Mouse (Mus musculus) hindbrain, postnatal 0 days (tissue): ENCODE measurements at regions not wholly inside any gene's neighbourhood (a gene's known extent, or its start where the extent isn't known, plus 50 kb on each side); places are given as distances from the start of the nearest gene placed in this dataset.

Experiments
- ATAC-seq: fragments of 200-750 bp; cut with Nextera tagmentation; 2 replicates; pipeline ENCODE4 v1.8.0; 2017; ENCODE audit warnings: mild to moderate bottlenecking, moderate TSS enrichment, moderate library complexity
- DNase-seq: peaks from one replicate; pipeline ENCODE4 v3.0.0-alpha.2; 2015; ENCODE audit warnings: low spot score
- H3K27ac ChIP-seq: fragments of 300-500 bp; sonication (generic); 2 replicates; pipeline ENCODE4 v1.5.1; 2014; ENCODE audit warnings: mild to moderate bottlenecking
- H3K27me3 ChIP-seq: fragments of 300-500 bp; sonication (generic); 2 replicates; pipeline ENCODE4 v1.6.1; 2014; ENCODE audit warnings: low read length, mixed read lengths; ENCODE audit not compliant: insufficient read depth
- H3K36me3 ChIP-seq: fragments of 300-500 bp; sonication (generic); 2 replicates; pipeline ENCODE4 v1.6.1; 2014; ENCODE audit warnings: low read length, mixed read lengths; ENCODE audit not compliant: insufficient read depth
- H3K4me1 ChIP-seq: fragments of 300-500 bp; sonication (generic); 2 replicates; pipeline ENCODE4 v1.6.1; 2014; ENCODE audit warnings: antibody characterized with exemption, low read length, mixed read lengths; ENCODE audit not compliant: insufficient read depth
- H3K4me2 ChIP-seq: fragments of 300-500 bp; sonication (generic); 2 replicates; pipeline ENCODE4 v1.6.1; 2014; ENCODE audit warnings: low read depth, mild to moderate bottlenecking, low read length, moderate library complexity, mixed read lengths
- H3K4me3 ChIP-seq: fragments of 300-500 bp; sonication (generic); 2 replicates; pipeline ENCODE4 v1.5.1; 2014; ENCODE audit warnings: low read length
- H3K9ac ChIP-seq: fragments of 300-500 bp; sonication (generic); replicated peaks from 2 replicates; pipeline ENCODE4 v1.6.1; 2014; ENCODE audit warnings: mild to moderate bottlenecking, low read length, moderate library complexity, mixed read lengths
- H3K9me3 ChIP-seq: fragments of 300-500 bp; sonication (generic); 2 replicates; pipeline ENCODE4 v1.6.1; 2016; ENCODE audit warnings: low read length, mixed read lengths
- CTCF ChIP-seq: IDR thresholded peaks from 2 replicates; pipeline ENCODE4 v1.5.1; 2016; ENCODE audit warnings: antibody characterized with exemption, control low read depth, low read depth
- WGBS: fragments of 180-500 bp; shearing (Covaris S2); extraction: QIAGEN DNeasy Blood & Tissue Kit; methylation state at CpG from one replicate; pipeline ENCODE4 v1.1.7; 2014; 5-methylcytosine and 5-hydroxymethylcytosine counted together

DNA sequence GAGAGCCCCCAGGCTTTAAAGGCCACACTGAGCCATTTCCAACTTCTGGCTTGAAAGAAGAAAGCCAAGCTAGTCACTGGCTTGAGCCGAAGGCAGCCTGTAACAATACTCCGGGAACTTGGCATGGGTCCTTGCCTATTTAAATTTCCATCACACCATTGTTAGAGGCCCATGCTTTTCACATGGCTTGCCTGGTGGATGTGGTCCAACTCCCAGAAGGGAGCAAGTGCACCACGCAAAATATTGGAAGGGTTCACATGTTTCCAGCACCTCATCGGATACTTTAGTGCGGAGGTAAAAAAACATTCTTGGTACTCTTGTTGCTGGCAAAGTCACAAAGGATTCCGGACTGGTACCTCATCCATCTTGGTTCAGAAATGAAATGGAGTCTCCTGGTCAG, 426.8 kb upstream of the Gm765 start:
- Histone ChIP-seq H3K9ac (no peak overlapping the region), H3K9me3 (no peaks in the 10 kb centered on the region), H3K27me3 (no peaks in the 10 kb centered on the region), H3K4me2 (no peak overlapping the region), H3K36me3 (no peaks in the 10 kb centered on the region), H3K4me1 (peaks cover 5% of the 10 kb centered on the region; the same call in 1 of the 2 replicates), H3K27ac (no peak overlapping the region), H3K4me3 (no peak overlapping the region)
- TF ChIP-seq CTCF = no peak
- 36% methylated on average over 6 of the region's 6 CpGs for WGBS
- peak; percentile 55 for DNase-seq
- no peak for ATAC-seq

DNA sequence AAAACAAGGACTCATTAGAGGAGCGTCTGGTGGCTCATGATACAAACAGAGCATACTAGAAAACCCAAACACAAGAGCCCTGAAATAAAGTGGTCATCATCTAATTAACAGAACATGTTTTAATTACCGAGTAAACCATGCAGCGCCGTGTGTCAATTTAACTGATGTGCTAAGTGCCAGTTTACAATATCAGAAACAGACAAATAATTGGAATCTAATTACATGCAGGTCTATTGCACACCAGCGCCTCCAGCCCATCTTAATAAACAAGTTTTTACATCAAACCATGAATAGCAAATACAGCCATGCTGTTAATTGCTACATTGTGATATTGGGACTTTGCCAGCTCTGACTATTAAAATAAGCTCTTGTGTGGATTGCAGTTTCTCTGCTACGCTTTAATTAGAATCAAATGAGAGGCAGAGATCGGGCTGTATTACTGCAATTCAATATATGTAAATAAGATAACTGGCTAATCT, 425.3 kb upstream of the Gm765 start:
- ATAC-seq (peak; percentile 43; the same call in 1 of the 2 replicates), DNase-seq (peak; percentile 82)
- no peaks in the 10 kb centered on the region for H3K27me3 ChIP-seq
- WGBS = 23% methylated on average over 7 of the region's 7 CpGs
- TF ChIP-seq CTCF = no peak
- H3K9me3 ChIP-seq = no peaks in the 10 kb centered on the region
- no peak overlapping the region for H3K27ac ChIP-seq
- H3K36me3 ChIP-seq = no peaks in the 10 kb centered on the region
- no peak overlapping the region for H3K9ac ChIP-seq
- peaks cover 5% of the 10 kb centered on the region; the same call in 1 of the 2 replicates for H3K4me1 ChIP-seq
- no peak overlapping the region for H3K4me3 ChIP-seq
- no peak overlapping the region for H3K4me2 ChIP-seq

DNA sequence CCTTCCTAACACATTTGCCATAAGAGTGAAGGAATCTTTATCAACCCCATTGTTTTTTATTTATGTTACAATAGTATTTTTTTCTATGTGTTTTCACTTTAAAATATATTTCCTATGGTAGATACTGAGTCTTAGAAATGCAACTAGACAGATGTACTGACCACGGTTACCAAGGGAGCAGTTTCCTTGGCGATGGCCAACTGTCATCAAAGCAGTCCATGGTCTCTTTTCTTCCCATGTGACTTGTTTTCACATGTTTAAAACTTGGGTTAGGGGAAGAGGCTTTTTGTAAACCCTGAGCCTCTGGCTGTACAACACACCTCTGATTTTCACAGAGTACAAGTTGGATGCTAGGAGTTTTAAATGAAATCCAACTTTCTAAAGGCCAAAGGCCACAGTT, 411.9 kb upstream of the Gm765 start:
- no peak for DNase-seq
- 72% methylated on average over 2 of the region's 2 CpGs for WGBS
- Histone ChIP-seq H3K9me3 (no peaks in the 10 kb centered on the region), H3K4me3 (no peak overlapping the region), H3K9ac (no peak overlapping the region), H3K4me2 (no peak overlapping the region), H3K27me3 (no peaks in the 10 kb centered on the region), H3K36me3 (no peaks in the 10 kb centered on the region), H3K4me1 (no peaks in the 10 kb centered on the region), H3K27ac (no peak overlapping the region)
- TF ChIP-seq CTCF = no peak
- no peak for ATAC-seq

DNA sequence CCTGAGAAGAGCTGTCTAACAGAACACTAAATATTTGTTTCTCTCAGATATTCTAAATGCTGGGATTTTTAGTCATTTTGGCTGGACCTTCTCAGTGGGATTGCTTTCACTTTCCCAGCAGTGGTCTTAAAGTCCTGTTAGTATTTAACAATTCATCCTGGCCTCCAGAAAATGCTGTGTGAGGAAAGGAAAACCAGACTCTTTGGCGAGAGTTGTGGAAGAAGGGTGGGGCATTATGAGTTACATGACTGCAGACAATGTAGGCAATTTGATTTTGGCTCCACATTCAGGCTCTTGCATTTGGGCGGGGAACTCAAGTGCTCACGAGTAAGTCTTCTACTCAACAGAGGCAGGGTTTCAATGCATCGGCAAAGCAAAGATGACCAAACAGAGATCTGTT, 406.1 kb upstream of the Gm765 start:
- no peaks in the 10 kb centered on the region for H3K4me1 ChIP-seq
- no peak overlapping the region for H3K9ac ChIP-seq
- no peak overlapping the region for H3K4me2 ChIP-seq
- H3K36me3 ChIP-seq = no peaks in the 10 kb centered on the region
- no peak overlapping the region for H3K27ac ChIP-seq
- H3K9me3 ChIP-seq = no peaks in the 10 kb centered on the region
- no peaks in the 10 kb centered on the region for H3K27me3 ChIP-seq
- TF ChIP-seq CTCF = no peak
- H3K4me3 ChIP-seq = no peak overlapping the region
- no peak for ATAC-seq
- 84% methylated on average over 4 of the region's 4 CpGs for WGBS
- DNase-seq = no peak

DNA sequence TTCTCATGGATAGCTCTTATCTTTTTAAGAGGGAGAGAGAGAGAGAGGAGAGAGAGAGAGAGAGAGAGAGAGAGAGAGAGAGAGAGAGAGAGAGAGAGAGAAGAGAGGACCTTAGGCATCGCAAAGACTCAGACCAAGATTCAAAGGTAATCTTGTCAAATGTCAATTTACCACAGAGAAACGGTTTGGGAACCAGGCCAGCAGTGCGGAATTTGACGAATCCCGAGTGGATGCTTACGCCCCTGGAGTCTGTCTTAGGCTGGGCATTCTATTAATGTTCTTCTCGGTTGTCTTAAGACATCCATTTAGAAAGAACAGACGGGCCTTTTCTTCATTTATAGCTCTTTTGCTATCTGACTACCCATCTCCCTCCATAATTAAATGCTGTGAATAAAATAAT, 404.4 kb upstream of the Gm765 start:
- Histone ChIP-seq H3K4me1 (no peaks in the 10 kb centered on the region), H3K27me3 (no peaks in the 10 kb centered on the region), H3K27ac (no peak overlapping the region), H3K9ac (no peak overlapping the region), H3K9me3 (no peaks in the 10 kb centered on the region), H3K4me3 (no peak overlapping the region), H3K36me3 (no peaks in the 10 kb centered on the region), H3K4me2 (no peak overlapping the region)
- 48% methylated on average over 8 of the region's 8 CpGs for WGBS
- ATAC-seq = no peak
- peak; percentile 15 for DNase-seq
- no peak for TF ChIP-seq CTCF

DNA sequence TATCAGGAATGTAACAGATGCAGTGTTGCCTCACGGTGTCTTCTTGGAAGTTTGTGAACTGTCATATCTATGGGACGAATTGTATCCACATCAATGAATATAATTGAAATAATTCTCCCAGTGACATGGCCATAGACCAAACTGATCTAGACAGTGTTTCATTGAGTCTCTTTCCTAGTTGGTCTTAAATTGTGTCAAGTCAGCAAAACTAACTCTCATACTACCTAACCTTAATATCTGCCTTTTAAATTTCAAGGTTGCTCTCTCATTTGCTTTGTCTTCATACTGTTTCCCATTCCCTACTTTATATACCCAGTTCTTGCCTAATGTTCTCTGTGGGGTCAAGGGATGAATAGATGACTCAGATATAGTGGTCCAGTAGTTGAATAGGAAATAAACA, 397.9 kb upstream of the Gm765 start:
- 97% methylated on average over 2 of the region's 2 CpGs for WGBS
- Histone ChIP-seq H3K4me1 (no peaks in the 10 kb centered on the region), H3K27ac (no peak overlapping the region), H3K4me2 (no peak overlapping the region), H3K4me3 (no peak overlapping the region), H3K27me3 (no peaks in the 10 kb centered on the region), H3K9ac (no peak overlapping the region), H3K36me3 (no peaks in the 10 kb centered on the region), H3K9me3 (no peaks in the 10 kb centered on the region)
- ATAC-seq (no peak), DNase-seq (no peak)
- no peak for TF ChIP-seq CTCF

DNA sequence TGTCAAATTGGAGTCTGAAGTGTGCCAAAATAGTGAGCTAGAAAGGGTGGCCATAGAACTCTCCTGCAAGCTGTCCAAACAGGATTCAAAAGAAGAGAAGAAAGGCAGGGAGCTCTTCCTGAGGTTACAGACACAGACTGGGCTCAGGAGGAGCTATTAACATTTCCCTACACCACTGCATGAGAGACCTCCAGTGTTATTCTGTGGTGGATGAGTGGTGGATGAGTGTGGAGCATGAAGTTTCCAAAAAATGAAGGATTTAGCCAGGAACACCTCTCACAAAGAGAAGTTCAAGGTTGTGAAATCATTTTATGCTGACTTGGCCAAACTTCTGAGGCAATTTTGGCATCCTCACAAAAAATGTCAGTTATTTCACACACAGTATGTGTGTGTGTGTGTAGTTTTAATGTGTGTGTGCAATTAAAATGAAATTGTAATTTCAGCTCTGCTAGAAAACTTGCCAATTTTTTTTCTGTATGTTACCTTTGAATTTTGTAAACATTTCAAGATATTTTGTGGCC, 388.5 kb upstream of the Gm765 start:
- no peaks in the 10 kb centered on the region for H3K36me3 ChIP-seq
- TF ChIP-seq CTCF = no peak
- H3K9me3 ChIP-seq = no peaks in the 10 kb centered on the region
- H3K27ac ChIP-seq = no peak overlapping the region
- ATAC-seq = no peak
- H3K4me2 ChIP-seq = no peak overlapping the region
- H3K9ac ChIP-seq = no peak overlapping the region
- no peaks in the 10 kb centered on the region for H3K4me1 ChIP-seq
- no peak overlapping the region for H3K4me3 ChIP-seq
- no peaks in the 10 kb centered on the region for H3K27me3 ChIP-seq
- DNase-seq = no peak
